Mouse (Mus musculus) mouse embryonic stem cell (cell line): ENCODE results near the gene Nwd1.

Source experiments
- in situ Hi-C, 2 experiments: fragments of 300-500 bp; cut with MboI; formaldehyde crosslinking; loops; 1 replicate in 1 of 2; 3 replicates in 1 of 2; pipeline ENCODE4 v1.14.3; 2019 to 2020; ENCODE audit warnings: low sequenced_read_pairs in 2 of 2, low pct_unique_long_range_greater_than_20kb in 1 of 2, mixed read lengths in 1 of 2; ENCODE audit not compliant: unreplicated experiment in 1 of 2

The Nwd1 gene

DNA sequence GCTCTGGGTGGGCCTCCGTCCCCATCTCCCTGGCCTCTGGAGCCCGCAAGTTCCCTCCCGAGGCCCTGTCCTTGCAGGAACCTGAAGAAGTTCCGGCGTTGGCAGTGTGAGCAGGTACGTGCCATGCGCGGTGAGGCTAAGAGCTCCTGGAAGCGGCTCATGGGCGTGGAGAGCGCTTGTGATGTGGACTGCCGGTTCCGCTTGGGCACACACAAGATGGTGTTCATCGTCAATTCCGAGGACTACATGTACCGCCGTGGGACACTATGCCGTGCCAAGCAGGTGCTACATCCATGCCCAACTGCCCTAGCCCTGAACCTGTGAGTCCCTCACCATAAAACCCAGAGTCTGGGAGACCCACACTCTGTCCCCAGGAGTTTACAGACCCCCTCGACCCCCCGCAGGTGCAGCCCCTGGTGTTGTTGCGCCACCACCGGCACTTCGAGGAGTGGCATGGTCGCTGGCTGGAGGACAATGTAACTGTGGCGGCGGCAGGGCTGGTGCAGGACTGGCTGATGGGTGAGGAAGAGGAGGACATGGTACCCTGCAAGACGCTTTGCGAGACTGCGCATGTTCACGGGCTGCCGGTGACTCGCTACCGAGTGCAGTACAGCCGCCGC is 110.4 kb downstream of the Nwd1 start:
- in situ Hi-C loops, result no loop called here

DNA sequence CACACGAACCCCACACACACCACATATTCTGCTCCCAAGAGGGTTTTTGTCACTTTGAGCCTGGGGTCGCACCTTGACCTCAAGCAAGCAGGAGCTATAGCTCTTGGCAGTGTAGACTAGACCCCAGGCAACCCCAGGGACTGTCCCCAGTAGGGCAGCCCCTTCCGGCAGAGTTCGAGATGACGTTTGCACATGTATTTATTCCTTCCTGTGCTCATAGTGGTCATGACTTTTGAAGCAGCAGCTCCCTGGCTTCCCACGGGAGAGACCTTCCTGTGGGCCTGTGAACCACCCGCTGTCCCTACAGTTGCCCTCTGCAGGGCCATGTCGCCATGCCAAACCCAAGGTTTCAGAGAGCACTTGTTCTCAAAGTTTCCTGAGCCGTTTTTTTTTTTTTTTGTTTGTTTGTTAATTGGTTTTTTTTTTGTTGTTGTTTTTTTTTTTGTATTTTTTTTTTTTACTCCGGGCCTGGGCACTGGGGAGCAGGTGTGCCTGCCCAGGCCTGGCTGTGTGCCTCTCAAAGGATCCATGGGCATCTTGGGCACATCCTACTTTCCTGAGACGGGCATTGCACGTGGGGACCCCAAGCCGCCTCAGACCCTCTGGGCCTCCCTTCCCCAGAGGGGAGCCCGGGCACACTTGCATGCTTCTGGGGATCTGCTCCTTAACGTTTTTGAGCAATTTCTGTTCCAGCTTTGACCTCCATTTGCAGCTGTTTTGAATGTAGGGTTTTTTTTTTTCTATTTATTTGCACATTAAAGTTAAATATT is 111.1 kb downstream of the Nwd1 start:
- in situ Hi-C loops, result no loop called here

- in situ Hi-C loops, result no loop called here
Measured at GRCm38 (mm10) chr8:72758310-72758709, 111.8 kb downstream of the Nwd1 start.

DNA sequence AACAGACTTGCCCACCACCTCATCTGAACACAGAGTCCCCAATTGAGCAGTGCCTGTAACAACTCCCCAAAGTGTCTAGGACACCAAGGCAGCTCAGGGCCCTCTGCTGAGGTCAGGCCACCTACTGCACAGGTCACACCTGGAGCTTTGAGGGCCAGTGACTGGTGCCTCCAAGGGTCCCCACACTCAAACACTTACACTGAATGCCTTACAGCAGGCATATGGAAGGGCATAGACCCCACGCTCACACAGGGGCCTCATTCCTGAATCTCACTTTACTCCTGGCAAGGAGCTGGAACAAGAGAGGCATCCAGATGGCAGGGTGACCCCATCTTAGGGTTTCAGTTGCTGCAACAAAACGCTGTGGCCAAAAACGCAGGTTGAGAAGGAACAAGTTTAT is 113.7 kb downstream of the Nwd1 start:
- in situ Hi-C loops, result no loop called here

GRCm38 (mm10) chr8:72761322-72762051 is 115.0 kb downstream of the Nwd1 start, which contains the start of gene F2rl3:
Gene F2rl3 (plus strand): TSS chr8:72761880.
- in situ Hi-C loops, result no loop called here

- in situ Hi-C loops, result no loop called here
Measured at GRCm38 (mm10) chr8:72762306-72762705, 115.8 kb downstream of the Nwd1 start.

GRCm38 (mm10) chr8:72765696-72766095 is 119.2 kb downstream of the Nwd1 start:
- in situ Hi-C loops, result no loop called here

- in situ Hi-C loops, result no loop called here
Measured at GRCm38 (mm10) chr8:72766777-72767176, 120.3 kb downstream of the Nwd1 start.
